In genomic region chr14:120089649-120090360, GRCm38 (mm10) we compare ENCODE assay signal across 22 mouse cellular contexts. TPM values are rescaled to one million over a fixed set of nuclear protein-coding genes. Genes with fewer than 3 reads are reported as not detected.
DNase-seq lines count a peak whose midpoint lies in the region; ATAC-seq lines count a peak whose summit lies in the region.
"Had no signal": no experiment of that assay in that cellular context is flagged by ENCODE, and none has a peak within 500 bp of the region (broad histone marks: within the 10 kb centered on the region; RNA-seq: fewer than 3 reads in every experiment).

No protein-coding gene starts in this region.

- peaks cover 9% of the 10 kb centered on the region; the same call in 1 of the 2 replicates for H3K4me1 ChIP-seq in kidney, embryonic 16.5 days (ENCODE audit: insufficient read depth, low read length)
- peaks cover 19% of the 10 kb centered on the region for H3K4me1 ChIP-seq in embryonic facial prominence, embryonic 12.5 days
- peaks cover 8% of the 10 kb centered on the region; the same call in 1 of the 2 replicates for H3K4me1 ChIP-seq in limb, embryonic 15.5 days
- H3K4me1 ChIP-seq in heart, embryonic 11.5 days (ENCODE audit: control insufficient read depth, insufficient read depth, low read length): no peaks in the 10 kb centered on the region
- H3K4me1 ChIP-seq: forebrain, embryonic 12.5 days; stomach, embryonic 15.5 days had no signal

- DNase-seq in cerebellum, postnatal 25 days: peak; percentile 24 to 26
- no peak for DNase-seq in cerebellum, adult 9-11 months
- DNase-seq in kidney, postnatal 10 days: no peak
- no peak for DNase-seq in testis, postnatal 14 days (ENCODE audit: low spot score)
- DNase-seq: cerebellum, adult 9-10 months; heart, adult 18-20 months; heart, postnatal 14 days; retina, postnatal 1 day; thymus, postnatal 14 days had no signal

- peak overlapping the region; percentile 38 for H3K27ac ChIP-seq in kidney, embryonic 16.5 days (ENCODE audit: low read length)
- peak overlapping the region; percentile 83 for H3K27ac ChIP-seq in embryonic facial prominence, embryonic 12.5 days
- H3K27ac ChIP-seq in limb, embryonic 15.5 days: peak overlapping the region; percentile 80
- H3K27ac ChIP-seq in heart, embryonic 11.5 days (ENCODE audit: low read depth, low read length): no peak overlapping the region
- H3K27ac ChIP-seq: forebrain, embryonic 12.5 days; liver, embryonic 14.5 days; stomach, embryonic 15.5 days had no signal

- ATAC-seq in kidney, embryonic 16.5 days (ENCODE audit: low FRiP score, low TSS enrichment): peak; percentile 71; the same call in 1 of the 2 replicates
- peak; percentile 61 for ATAC-seq in embryonic facial prominence, embryonic 12.5 days (ENCODE audit: insufficient number of reproducible peaks, insufficient read depth, low FRiP score, low TSS enrichment)
- ATAC-seq in limb, embryonic 15.5 days (ENCODE audit: insufficient number of reproducible peaks, low FRiP score, low TSS enrichment, low read depth): no peak
- no peak for ATAC-seq in heart, embryonic 11.5 days (replicated peaks; ENCODE audit: insufficient number of reproducible peaks, low FRiP score, low TSS enrichment)
- ATAC-seq: midbrain, embryonic 16.5 days; Patski had no signal

- WGBS in kidney, embryonic 16.5 days: 27% methylated on average over 14 of the region's 14 CpGs
- WGBS in embryonic facial prominence, embryonic 12.5 days: 23% methylated on average over 14 of the region's 14 CpGs
- 27% methylated on average over 14 of the region's 14 CpGs for WGBS in limb, embryonic 15.5 days
- WGBS in heart, embryonic 11.5 days (ENCODE audit: insufficient replicate concordance): 65% methylated on average over 14 of the region's 14 CpGs

- no peak overlapping the region for H3K4me3 ChIP-seq in kidney, embryonic 16.5 days (ENCODE audit: low read length)
- no peak overlapping the region for H3K4me3 ChIP-seq in embryonic facial prominence, embryonic 12.5 days
- no peak overlapping the region for H3K4me3 ChIP-seq in limb, embryonic 15.5 days
- no peak overlapping the region for H3K4me3 ChIP-seq in heart, embryonic 11.5 days (ENCODE audit: low read depth, low read length)
- H3K4me3 ChIP-seq: forebrain, embryonic 12.5 days; neural tube, embryonic 13.5 days; stomach, embryonic 15.5 days had no signal

- no peak overlapping the region for H3K9ac ChIP-seq in kidney, embryonic 16.5 days (replicated peaks; ENCODE audit: low read length)
- H3K9ac ChIP-seq in embryonic facial prominence, embryonic 12.5 days: no peak overlapping the region
- H3K9ac ChIP-seq in limb, embryonic 15.5 days: no peak overlapping the region
- no peak overlapping the region for H3K9ac ChIP-seq in heart, embryonic 11.5 days (ENCODE audit: low read depth, low read length)
- H3K9ac ChIP-seq: forebrain, embryonic 12.5 days; liver, embryonic 14.5 days; neural tube, embryonic 13.5 days; stomach, embryonic 15.5 days had no signal

- no peaks in the 10 kb centered on the region for H3K36me3 ChIP-seq in kidney, embryonic 16.5 days (ENCODE audit: insufficient read depth, low read length)
- no peaks in the 10 kb centered on the region for H3K36me3 ChIP-seq in embryonic facial prominence, embryonic 12.5 days
- no peaks in the 10 kb centered on the region for H3K36me3 ChIP-seq in limb, embryonic 15.5 days
- H3K36me3 ChIP-seq in heart, embryonic 11.5 days (ENCODE audit: control insufficient read depth, insufficient read depth, low read length): no peaks in the 10 kb centered on the region; the same call in 1 of the 2 replicates
- H3K36me3 ChIP-seq: forebrain, embryonic 12.5 days; neural tube, embryonic 13.5 days; stomach, embryonic 15.5 days had no signal

- H3K4me2 ChIP-seq in kidney, embryonic 16.5 days (replicated peaks; ENCODE audit: low read depth, low read length): peak overlapping the region; percentile 10; the same call in 1 of the 2 replicates
- peak overlapping the region; percentile 20 for H3K4me2 ChIP-seq in embryonic facial prominence, embryonic 12.5 days (replicated peaks)
- no peak overlapping the region for H3K4me2 ChIP-seq in limb, embryonic 15.5 days
- H3K4me2 ChIP-seq in heart, embryonic 11.5 days: no peak overlapping the region
- H3K4me2 ChIP-seq: forebrain, embryonic 12.5 days; neural tube, embryonic 13.5 days; stomach, embryonic 15.5 days had no signal

- H3K27me3 ChIP-seq in kidney, embryonic 16.5 days (ENCODE audit: insufficient read depth, low read length): no peaks in the 10 kb centered on the region
- no peaks in the 10 kb centered on the region for H3K27me3 ChIP-seq in embryonic facial prominence, embryonic 12.5 days
- no peaks in the 10 kb centered on the region for H3K27me3 ChIP-seq in limb, embryonic 15.5 days
- no peaks in the 10 kb centered on the region for H3K27me3 ChIP-seq in heart, embryonic 11.5 days (ENCODE audit: control insufficient read depth, insufficient read depth, low read length)
- H3K27me3 ChIP-seq: forebrain, embryonic 12.5 days; neural tube, embryonic 13.5 days; stomach, embryonic 15.5 days had no signal

- H3K9me3 ChIP-seq in kidney, embryonic 16.5 days (ENCODE audit: low read length): no peaks in the 10 kb centered on the region
- H3K9me3 ChIP-seq in embryonic facial prominence, embryonic 12.5 days: no peaks in the 10 kb centered on the region
- H3K9me3 ChIP-seq in limb, embryonic 15.5 days: no peaks in the 10 kb centered on the region
- H3K9me3 ChIP-seq in heart, embryonic 11.5 days (replicated peaks; ENCODE audit: control insufficient read depth, low read length): no peaks in the 10 kb centered on the region
- H3K9me3 ChIP-seq: forebrain, embryonic 12.5 days; neural tube, embryonic 13.5 days; stomach, embryonic 15.5 days had no signal

RNA-seq across cellular contexts. Expression of gene Oxgr1, which starts 47.6 kb away (rescaled TPM):
- 1.6 and 2.3 TPM in 2 replicates for polyA plus RNA-seq in kidney, embryonic 16.5 days (2015; fragmentation: Nextera tagmentation; extraction: Ambion mirVana)
- polyA plus RNA-seq in embryonic facial prominence, embryonic 12.5 days (2016; fragmentation: Nextera tagmentation; extraction: Ambion mirVana): not detected in 2 replicates
- polyA plus RNA-seq in limb, embryonic 15.5 days (2015; fragmentation: Nextera tagmentation; extraction: Ambion mirVana): 0.06 and 0.08 TPM in 2 replicates
- not detected in 2 replicates for polyA plus RNA-seq in heart, embryonic 11.5 days (2014; fragmentation: Nextera tagmentation; extraction: Ambion mirVana)
- polyA plus RNA-seq: brain, embryonic 14.5 days; forebrain, embryonic 12.5 days; intestine, embryonic 14.5 days; liver, embryonic 14.5 days; midbrain, embryonic 16.5 days; neural tube, embryonic 13.5 days; small intestine, adult 2 months; stomach, embryonic 15.5 days had no signal

Comparison
In these comparisons a context has a peak if more than half of its experiments do, and no peak if none do; other contexts are left out.
1. DNase-seq: peak in cerebellum, postnatal 25 days (2 of 2); none in cerebellum, adult 9-11 months (single experiment), kidney, postnatal 10 days (single experiment) and testis, postnatal 14 days (single experiment).
2. ATAC-seq: peak in kidney, embryonic 16.5 days (single experiment) and embryonic facial prominence, embryonic 12.5 days (single experiment); none in limb, embryonic 15.5 days (single experiment) and heart, embryonic 11.5 days (single experiment).
3. H3K4me2 ChIP-seq: peak in kidney, embryonic 16.5 days (single experiment) and embryonic facial prominence, embryonic 12.5 days (single experiment); none in limb, embryonic 15.5 days (single experiment) and heart, embryonic 11.5 days (single experiment).